Comparison of ENCODE assay signal across 22 mouse cellular contexts in the genomic region with DNA sequence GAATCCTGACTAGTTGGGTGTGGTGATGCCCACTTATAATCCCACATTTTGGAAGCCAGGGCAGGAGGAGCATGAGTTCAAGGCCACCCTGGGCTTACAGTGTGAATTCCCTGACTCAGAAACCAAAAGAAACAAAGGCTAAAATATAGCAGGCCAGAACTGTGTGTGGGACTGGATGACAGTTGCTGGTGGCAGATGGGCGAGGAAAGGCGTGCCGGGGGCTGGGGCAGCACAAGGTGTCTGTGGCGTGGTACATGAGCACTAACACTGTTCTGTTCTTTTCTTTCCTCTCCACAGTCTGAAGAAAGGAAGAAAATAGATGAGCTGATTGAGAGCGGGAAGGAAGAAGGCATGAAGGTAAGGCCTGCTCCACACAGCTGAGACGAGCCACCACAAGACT.
"Had no signal": no experiment of that assay in that cellular context is flagged by ENCODE, and none has a peak within 500 bp of the region (broad histone marks: within the 10 kb centered on the region; RNA-seq: fewer than 3 reads in every experiment).

No protein-coding gene starts in this region.

- H3K4me3 ChIP-seq: gastrocnemius, adult 2 months; heart, embryonic 10.5 days; heart, embryonic 12.5 days; hindbrain, embryonic 10.5 days; hindbrain, embryonic 12.5 days; intestine, embryonic 15.5 days; limb, embryonic 10.5 days; limb, embryonic 12.5 days; liver, embryonic 13.5 days had no signal

- DNase-seq: gastrocnemius, adult 2 months; gastrocnemius, postnatal 10 days; gastrocnemius, postnatal 25 days; heart, adult 18-20 months; heart, postnatal 10 days; heart, postnatal 4 days; kidney, adult 18-20 months; kidney, adult 8-10 months; kidney, postnatal 10 days; kidney, postnatal 25 days; kidney, postnatal 4 days; layer of hippocampus, adult 9-11 months; liver; liver, embryonic 13.5 days had no signal

- H3K27ac ChIP-seq: gastrocnemius, adult 2 months; heart, embryonic 10.5 days; hindbrain, embryonic 10.5 days; hindbrain, embryonic 12.5 days; hindbrain, embryonic 14.5 days; intestine, embryonic 15.5 days; limb, embryonic 10.5 days; limb, embryonic 12.5 days; liver, embryonic 13.5 days had no signal
